Mouse (Mus musculus): Measurements from ENCODE around the gene Sv2c. TPM values are rescaled to one million over a fixed set of nuclear protein-coding genes. Genes with fewer than 3 reads are reported as not detected.

Gene Sv2c
- total RNA-seq, 2 experiments from 2014 or later, result 0.11 to 0.35 TPM

Other genes with a start within 250 kb of the Sv2c start
- gene Iqgap2, start 240.7 kb downstream of the Sv2c start, total RNA-seq (2021), result 1 to 10 TPM; 2.4 to 2.7 TPM
- gene Gm20075, start 51.2 kb downstream of the Sv2c start, total RNA-seq (2021), result 10 to 100 TPM; 10.1 to 11.8 TPM
- gene Gm17190, start 50.5 kb downstream of the Sv2c start, total RNA-seq (2021), result not detected

Measured in gastrocnemius, postnatal 14 days (tissue).